Mouse (Mus musculus): ENCODE data around the gene Sec61a2.

- TF ChIP-seq CTCF (IDR thresholded peaks at IDR 0.05; ENCODE audit: low read depth, low read length) (no peak), POLR2A (IDR thresholded peaks at IDR 0.05; ENCODE audit: insufficient read depth, low read length) (no peak), EP300 (IDR thresholded peaks at IDR 0.05; ENCODE audit: insufficient read depth, low read depth, low read length) (no peak)
Observed at GRCm38 (mm10) chr2:5825265-5825913, 69.8 kb downstream of the Sec61a2 start.

All from ES-Bruce4 (cell line).